10 mouse cellular contexts compared by ENCODE assay signal in genomic region chr3:142898949-142899396, GRCm38 (mm10). TPM values are rescaled to one million over a fixed set of nuclear protein-coding genes. Genes with fewer than 3 reads are reported as not detected.
DNase-seq lines count a peak whose midpoint lies in the region; ATAC-seq and TF ChIP-seq lines count a peak whose summit lies in the region.
"Had no signal": no experiment of that assay in that cellular context is flagged by ENCODE, and none has a peak within 500 bp of the region (broad histone marks: within the 10 kb centered on the region; RNA-seq: fewer than 3 reads in every experiment).

No protein-coding gene starts in this region.

- no peak for TF ChIP-seq EP300 in lung, postnatal 0 days (IDR thresholded peaks at IDR 0.05)

- TF ChIP-seq CTCF in lung, postnatal 0 days (IDR thresholded peaks at IDR 0.05) = no peak

- no peak for ATAC-seq in lung, postnatal 0 days

- H3K4me3 ChIP-seq in ES-E14 (ENCODE audit: insufficient read depth in 1 of 2, low read depth in 1 of 2, low read length in 2 of 2, poor library complexity in 1 of 2, severe bottlenecking in 1 of 2) = no peak overlapping the region
- H3K4me3 ChIP-seq in lung, postnatal 0 days (ENCODE audit: low read depth, low read length) = no peak overlapping the region
- H3K4me3 ChIP-seq: embryonic facial prominence, embryonic 15.5 days; lung, embryonic 15.5 days had no signal

- intact Hi-C loops in heart, postnatal 14 days (cut with DNase I) = no loop called here

- H3K9me3 ChIP-seq in ES-E14 (ENCODE audit: control insufficient read depth, insufficient read depth, low read depth, low read length) = no peaks in the 10 kb centered on the region
- H3K9me3 ChIP-seq in lung, postnatal 0 days (ENCODE audit: low read length) = no peaks in the 10 kb centered on the region
- H3K9me3 ChIP-seq: embryonic facial prominence, embryonic 15.5 days; lung, embryonic 15.5 days had no signal

- no peaks in the 10 kb centered on the region for H3K36me3 ChIP-seq in ES-E14 (ENCODE audit: control insufficient read depth, insufficient read depth, low read length, poor library complexity, severe bottlenecking)
- no peaks in the 10 kb centered on the region for H3K36me3 ChIP-seq in lung, postnatal 0 days (ENCODE audit: insufficient read depth, low read length)
- H3K36me3 ChIP-seq: embryonic facial prominence, embryonic 15.5 days; lung, embryonic 15.5 days had no signal

- no peak overlapping the region for H3K27ac ChIP-seq in ES-E14 (ENCODE audit: insufficient read depth, low read depth, low read length, poor library complexity, severe bottlenecking)
- H3K27ac ChIP-seq in lung, postnatal 0 days (ENCODE audit: low read length) = no peak overlapping the region
- H3K27ac ChIP-seq: embryonic facial prominence, embryonic 15.5 days; lung, embryonic 15.5 days had no signal

- WGBS in lung, postnatal 0 days = 55% methylated on average over 8 of the region's 8 CpGs

- H3K4me2 ChIP-seq in lung, postnatal 0 days (replicated peaks; ENCODE audit: low read depth, low read length) = no peak overlapping the region
- H3K4me2 ChIP-seq: embryonic facial prominence, embryonic 15.5 days; lung, embryonic 15.5 days had no signal

- peaks cover 0 to 4% of the 10 kb centered on the region in 2 experiments; a peak in 1 of 4 replicates for H3K4me1 ChIP-seq in ES-E14 (ENCODE audit: control insufficient read depth in 2 of 2, insufficient read depth in 2 of 2, low read length in 2 of 2, poor library complexity in 1 of 2)
- no peaks in the 10 kb centered on the region for H3K4me1 ChIP-seq in lung, postnatal 0 days (ENCODE audit: insufficient read depth, low read depth, low read length)
- H3K4me1 ChIP-seq: embryonic facial prominence, embryonic 15.5 days; lung, embryonic 15.5 days had no signal

- peak; percentile 33 for DNase-seq in adrenal gland, adult 2 months
- DNase-seq in adrenal gland, postnatal 4 days (ENCODE audit: low spot score in 2 of 2) = no peak
- DNase-seq in ES-E14 (ENCODE audit: low read depth, low spot score) = no peak
- DNase-seq in heart, postnatal 14 days = peak; percentile 15 to 22
- DNase-seq in testis, postnatal 10 days (ENCODE audit: low spot score) = peak; percentile 53
- no peak for DNase-seq in lung, postnatal 0 days (ENCODE audit: low spot score)
- no peak for DNase-seq in cerebellum, adult 18-20 months
- no peak for DNase-seq in layer of hippocampus, adult 18-20 months (ENCODE audit: low spot score in 2 of 2)

- H3K27me3 ChIP-seq in lung, postnatal 0 days (replicated peaks; ENCODE audit: insufficient read depth, low read length) = no peaks in the 10 kb centered on the region
- H3K27me3 ChIP-seq: embryonic facial prominence, embryonic 15.5 days; lung, embryonic 15.5 days had no signal

- H3K9ac ChIP-seq in ES-E14 (ENCODE audit: insufficient read depth, low read depth, low read length, poor library complexity, severe bottlenecking) = peak overlapping the region; percentile 17; the same call in 1 of the 2 replicates
- no peak overlapping the region for H3K9ac ChIP-seq in lung, postnatal 0 days (replicated peaks; ENCODE audit: low read depth)
- H3K9ac ChIP-seq: embryonic facial prominence, embryonic 15.5 days; lung, embryonic 15.5 days had no signal

- in situ Hi-C loops in ES-E14 (cut with MboI; ENCODE audit: low sequenced_read_pairs in 2 of 2, unreplicated experiment in 2 of 2) = no loop called here

TF ChIP-seq in ES-E14, 5 proteins besides CTCF, POLR2A, EP300 and RAD21:
- TF ChIP-seq HCFC1 (IDR thresholded peaks at IDR 0.05; ENCODE audit: borderline replicate concordance, insufficient read depth, low read length) = no peak

RNA-seq across cellular contexts. Expression of gene Pkn2, which starts 17.2 kb away (rescaled TPM):
- 10 to 100 TPM; 61.2 to 75.0 TPM for total RNA-seq in adrenal gland, adult 2 months (2021)
- polyA plus RNA-seq in adrenal gland, adult 2 months (2012; rRNA removed) = 47.6 and 66.7 TPM in 2 replicates
- total RNA-seq in adrenal gland, postnatal 4 days (2021) = 10 to 100 TPM; 81.9 to 88.9 TPM
- total RNA-seq in ES-E14 (2012; rRNA removed) = 119 and 152 TPM in 2 replicates
- total RNA-seq in heart, postnatal 14 days (2021) = 10 to 100 TPM; 41.3 to 44.4 TPM
- 56.6 and 57.5 TPM in 2 replicates for polyA plus RNA-seq in lung, postnatal 0 days (2015; fragmentation: Nextera tagmentation; extraction: Ambion mirVana)
- total RNA-seq in layer of hippocampus, adult 18-20 months (2021) = 10 to 100 TPM; 28.4 to 29.4 TPM

Comparison
In these comparisons a context has a peak if more than half of its experiments do, and no peak if none do; other contexts are left out.
1. DNase-seq: peak in adrenal gland, adult 2 months (single experiment), heart, postnatal 14 days (2 of 2) and testis, postnatal 10 days (single experiment); none in adrenal gland, postnatal 4 days (0 of 2), ES-E14 (single experiment), lung, postnatal 0 days (single experiment), cerebellum, adult 18-20 months (0 of 2) and layer of hippocampus, adult 18-20 months (0 of 2).